Mouse (Mus musculus): ENCODE results near the gene Borcs5. TPM values are rescaled to one million over a fixed set of nuclear protein-coding genes. Genes with fewer than 3 reads are reported as not detected.

Borcs5 gene
- polyA plus RNA-seq, 1 experiment: 2.7 TPM

- peaks cover 10% of the 10 kb centered on the region for H3K4me1 ChIP-seq (ENCODE audit: control insufficient read depth)
These were observed 114.1 kb downstream of the Borcs5 start for GRCm38 (mm10) chr6:134753412-134753811.

GRCm38 (mm10) chr6:134753858-134754257, 114.5 kb downstream of the Borcs5 start:
- no peaks in the 10 kb centered on the region for H3K27me3 ChIP-seq (ENCODE audit: control insufficient read depth)
- no peak overlapping the region for H3K4me3 ChIP-seq (replicated peaks)
- peaks cover 19% of the 10 kb centered on the region for H3K36me3 ChIP-seq (ENCODE audit: control insufficient read depth)
- no peaks in the 10 kb centered on the region for H3K9me3 ChIP-seq (ENCODE audit: control insufficient read depth, low read length)
- H3K4me1 ChIP-seq (ENCODE audit: control insufficient read depth): peaks cover 10% of the 10 kb centered on the region
- no peak for TF ChIP-seq GATA1 (IDR thresholded peaks at IDR 0.05; ENCODE audit: low read length)
- TF ChIP-seq TAL1 (IDR thresholded peaks at IDR 0.05; ENCODE audit: low read length): no peak

More at GRCm38 (mm10) chr6:134753412-134753811, 114.1 kb downstream of the Borcs5 start:
- H3K4me3 ChIP-seq (replicated peaks): no peak overlapping the region
- no peaks in the 10 kb centered on the region for H3K9me3 ChIP-seq (ENCODE audit: control insufficient read depth, low read length)
- peaks cover 16% of the 10 kb centered on the region for H3K36me3 ChIP-seq (ENCODE audit: control insufficient read depth)
- no peak for TF ChIP-seq TAL1 (IDR thresholded peaks at IDR 0.05; ENCODE audit: low read length)
- TF ChIP-seq GATA1 (IDR thresholded peaks at IDR 0.05; ENCODE audit: low read length): no peak
- H3K27me3 ChIP-seq (ENCODE audit: control insufficient read depth): no peaks in the 10 kb centered on the region

- TF ChIP-seq GATA1 (IDR thresholded peaks at IDR 0.05; ENCODE audit: low read length): no peak
- TF ChIP-seq TAL1 (IDR thresholded peaks at IDR 0.05; ENCODE audit: low read length): no peak
- H3K36me3 ChIP-seq (ENCODE audit: control insufficient read depth): peaks cover 21% of the 10 kb centered on the region
- H3K4me3 ChIP-seq (replicated peaks): no peak overlapping the region
- peaks cover 10% of the 10 kb centered on the region for H3K4me1 ChIP-seq (ENCODE audit: control insufficient read depth)
- no peaks in the 10 kb centered on the region for H3K9me3 ChIP-seq (ENCODE audit: control insufficient read depth, low read length)
- H3K27me3 ChIP-seq (ENCODE audit: control insufficient read depth): no peaks in the 10 kb centered on the region
These were observed 116.7 kb downstream of the Borcs5 start for GRCm38 (mm10) chr6:134756058-134756457.

Other genes with a start within 250 kb of the Borcs5 start
- not detected in 2 replicates for gene Bcl2l14, start 243.2 kb upstream of the Borcs5 start, polyA plus RNA-seq (2012)
- gene Lrp6, start 72.5 kb upstream of the Borcs5 start, polyA plus RNA-seq (2012): 0.08 and 0.21 TPM in 2 replicates
- not detected in 2 replicates for gene Mansc1, start 7.0 kb upstream of the Borcs5 start, polyA plus RNA-seq (2012)
- gene Dusp16, start 153.1 kb downstream of the Borcs5 start, polyA plus RNA-seq (2012): 0.22 and 0.52 TPM in 2 replicates
- gene Crebl2, start 190.6 kb downstream of the Borcs5 start, polyA plus RNA-seq (2012): 0.15 and 0.24 TPM in 2 replicates

Measured in erythroblast, embryonic 14.5 days (primary cell).